Mouse (Mus musculus): ENCODE results near the gene Phactr4. TPM values are rescaled to one million over a fixed set of nuclear protein-coding genes. Genes with fewer than 3 reads are reported as not detected.

Gene Phactr4
- total and polyA plus RNA-seq, 3 experiments: 0.95 to 9.6 (median 1.4) TPM

- no peak for TF ChIP-seq UBTF (IDR thresholded peaks at IDR 0.05; ENCODE audit: low read depth, low read length)
- TF ChIP-seq SMC3 (IDR thresholded peaks at IDR 0.05; ENCODE audit: low read depth, low read length): peak; percentile 21
- no peak for TF ChIP-seq EP300 (IDR thresholded peaks at IDR 0.05; ENCODE audit: low read length)
- TF ChIP-seq JUND (conservative IDR thresholded peaks at IDR 0.05; ENCODE audit: low read depth, low read length): no peak
- no peak for TF ChIP-seq ZC3H11A (IDR thresholded peaks at IDR 0.05; ENCODE audit: low read depth, low read length)
Measured at GRCm38 (mm10) chr4:132349495-132350122, 72.7 kb downstream of the Phactr4 start (continued).

GRCm38 (mm10) chr4:132346661-132347060 lies 75.6 kb downstream of the Phactr4 start:
- H3K4me3 ChIP-seq (replicated peaks in 1 of 3; ENCODE audit: low read depth in 2 of 3, low read length in 2 of 3, poor library complexity in 1 of 3): no peak overlapping the region
- DNase-seq (ENCODE audit: extremely low read depth): no peak
- H3K79me2 ChIP-seq (replicated peaks; ENCODE audit: control insufficient read depth, extremely low read depth, insufficient read depth, poor library complexity, severe bottlenecking): peaks cover 43% of the 10 kb centered on the region
- no peak overlapping the region for H3K9ac ChIP-seq (ENCODE audit: insufficient read depth, low read depth)
- H3K4me1 ChIP-seq (ENCODE audit: control insufficient read depth in 1 of 2, insufficient read depth in 2 of 2): peaks cover 17 to 62% of the 10 kb centered on the region in 2 experiments
- no peak for TF ChIP-seq POLR2A (IDR thresholded peaks at IDR 0.05; ENCODE audit: low read depth, low read length)
- no peak for TF ChIP-seq BHLHE40 (IDR thresholded peaks at IDR 0.05; ENCODE audit: low read depth, low read length)
- no peak for TF ChIP-seq NRF1 (IDR thresholded peaks at IDR 0.05; ENCODE audit: low read depth, low read length)
- TF ChIP-seq CTCF (conservative IDR thresholded peaks at IDR 0.05 in 1 of 2, IDR thresholded peaks at IDR 0.05 in 1 of 2; ENCODE audit: low read depth in 2 of 2, low read length in 2 of 2): peak in 1 of 2 experiments; percentile 60; a peak in 2 of 4 replicates
- no peak for TF ChIP-seq IRF4 (IDR thresholded peaks at IDR 0.05; ENCODE audit: low read depth, low read length)
- TF ChIP-seq SMC3 (IDR thresholded peaks at IDR 0.05; ENCODE audit: low read depth, low read length): 0 out of 2 replicates have a peak, but pooled peaks have one; percentile 6
- no peak for TF ChIP-seq ETS1 (conservative IDR thresholded peaks at IDR 0.05; ENCODE audit: low read depth, low read length)
- no peak for TF ChIP-seq KAT2A (IDR thresholded peaks at IDR 0.05; ENCODE audit: insufficient replicate concordance, low read length)
- no peak for TF ChIP-seq ZC3H11A (IDR thresholded peaks at IDR 0.05; ENCODE audit: low read depth, low read length)
- no peak for TF ChIP-seq ZKSCAN1 (IDR thresholded peaks at IDR 0.05; ENCODE audit: borderline replicate concordance, low read depth, low read length)
- TF ChIP-seq GABPA (IDR thresholded peaks at IDR 0.05; ENCODE audit: insufficient replicate concordance, low read depth, low read length): no peak
- TF ChIP-seq RAD21 (IDR thresholded peaks at IDR 0.05; ENCODE audit: low read depth, low read length): peak; percentile 29
- TF ChIP-seq MAFK (IDR thresholded peaks at IDR 0.05; ENCODE audit: insufficient replicate concordance, low read length): no peak
- TF ChIP-seq CHD2 (IDR thresholded peaks at IDR 0.05; ENCODE audit: low read length): no peak
- TF ChIP-seq MYC (IDR thresholded peaks at IDR 0.05; ENCODE audit: low read depth, low read length): peak; percentile 61
- H3K4me2 ChIP-seq (ENCODE audit: insufficient read depth, low read depth, poor library complexity, severe bottlenecking): no peak overlapping the region
- dilution Hi-C loops (cut with MboI; ENCODE audit: extremely low pct_ligation_motif_present, extremely low pct_unique_long_range_greater_than_20kb, low sequenced_read_pairs): no loop called here
- H3K9me3 ChIP-seq (replicated peaks; ENCODE audit: low read length): no peaks in the 10 kb centered on the region
- in situ Hi-C loops (cut with MboI; ENCODE audit: low pct_ligation_motif_present, low pct_unique_long_range_greater_than_20kb, low sequenced_read_pairs): no loop called here
- H3K27me3 ChIP-seq (replicated peaks): no peaks in the 10 kb centered on the region
- H3K36me3 ChIP-seq (replicated peaks in 1 of 2; ENCODE audit: control insufficient read depth in 1 of 2, insufficient read depth in 1 of 2, low read length in 1 of 2): peaks cover 13 to 34% of the 10 kb centered on the region in 2 experiments
- H3K27ac ChIP-seq (ENCODE audit: insufficient read depth, low read depth): no peak overlapping the region

GRCm38 (mm10) chr4:132346261-132346660 lies 76.0 kb downstream of the Phactr4 start:
- Histone ChIP-seq H3K4me3 (replicated peaks in 1 of 3; ENCODE audit: low read depth in 2 of 3, low read length in 2 of 3, poor library complexity in 1 of 3) (no peak overlapping the region), H3K9me3 (replicated peaks; ENCODE audit: low read length) (no peaks in the 10 kb centered on the region), H3K9ac (ENCODE audit: insufficient read depth, low read depth) (no peak overlapping the region), H3K27me3 (replicated peaks) (no peaks in the 10 kb centered on the region), H3K79me2 (replicated peaks; ENCODE audit: control insufficient read depth, extremely low read depth, insufficient read depth, poor library complexity, severe bottlenecking) (peaks cover 43% of the 10 kb centered on the region), H3K4me1 (ENCODE audit: control insufficient read depth in 1 of 2, insufficient read depth in 2 of 2) (peaks cover 16 to 62% of the 10 kb centered on the region in 2 experiments), H3K4me2 (ENCODE audit: insufficient read depth, low read depth, poor library complexity, severe bottlenecking) (no peak overlapping the region), H3K36me3 (replicated peaks in 1 of 2; ENCODE audit: control insufficient read depth in 1 of 2, insufficient read depth in 1 of 2, low read length in 1 of 2) (peaks cover 9 to 34% of the 10 kb centered on the region in 2 experiments), H3K27ac (ENCODE audit: insufficient read depth, low read depth) (no peak overlapping the region)
- in situ Hi-C loops (cut with MboI; ENCODE audit: low pct_ligation_motif_present, low pct_unique_long_range_greater_than_20kb, low sequenced_read_pairs) (no loop called here), dilution Hi-C loops (cut with MboI; ENCODE audit: extremely low pct_ligation_motif_present, extremely low pct_unique_long_range_greater_than_20kb, low sequenced_read_pairs) (no loop called here)
- TF ChIP-seq MAFK (IDR thresholded peaks at IDR 0.05; ENCODE audit: insufficient replicate concordance, low read length) (no peak), TBP (conservative IDR thresholded peaks at IDR 0.05; ENCODE audit: low read depth, low read length) (no peak), RCOR1 (conservative IDR thresholded peaks at IDR 0.05; ENCODE audit: low read depth, low read length) (no peak), KAT2A (IDR thresholded peaks at IDR 0.05; ENCODE audit: insufficient replicate concordance, low read length) (no peak), MAX (IDR thresholded peaks at IDR 0.05; ENCODE audit: low read length) (no peak), IRF4 (IDR thresholded peaks at IDR 0.05; ENCODE audit: low read depth, low read length) (no peak), CHD2 (IDR thresholded peaks at IDR 0.05; ENCODE audit: low read length) (no peak), SMC3 (IDR thresholded peaks at IDR 0.05; ENCODE audit: low read depth, low read length) (no peak)
- DNase-seq (ENCODE audit: extremely low read depth): no peak
